Mouse (Mus musculus) left cerebral cortex, adult 9 months (tissue): Measurements from ENCODE around the gene Auts2.

Source experiments
- DNase-seq, 2 experiments: peaks; one replicate each; pipeline ENCODE4 v3.0.0; 2022; ENCODE audit warnings: low spot score in 2 of 2

Auts2 gene

DNA sequence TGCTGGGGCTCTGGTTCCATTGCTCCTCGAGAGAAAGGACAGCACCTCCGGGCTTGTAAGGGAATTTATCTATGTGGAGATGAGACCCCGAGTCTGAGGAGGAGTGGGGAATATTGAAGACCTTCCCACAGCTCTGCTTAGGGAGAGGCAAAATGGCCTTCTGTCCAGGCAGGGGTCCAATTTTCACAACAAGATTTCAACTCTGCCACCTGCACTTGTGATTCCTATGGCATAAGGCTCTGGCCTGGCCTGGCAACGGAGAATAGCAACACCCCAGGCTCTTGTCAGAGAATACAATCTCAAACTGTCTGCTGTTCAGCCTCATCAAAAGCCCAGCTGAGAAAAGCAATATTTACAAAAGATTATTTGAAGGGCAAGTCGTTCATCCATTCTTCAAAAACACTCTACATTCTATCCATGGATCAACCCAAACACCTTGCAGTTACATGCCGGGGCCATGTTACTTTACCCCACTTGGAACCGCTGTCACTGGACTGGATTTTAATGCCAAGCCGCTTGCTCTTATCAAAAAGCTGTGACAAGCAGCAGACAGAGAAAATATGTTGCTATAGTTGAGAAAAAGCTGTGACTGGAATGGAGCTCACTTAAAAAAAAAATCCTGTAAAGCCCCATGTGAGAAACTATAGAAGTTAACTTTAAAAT lies 856.1 kb downstream of the Auts2 start:
- DNase-seq: no peak

DNA sequence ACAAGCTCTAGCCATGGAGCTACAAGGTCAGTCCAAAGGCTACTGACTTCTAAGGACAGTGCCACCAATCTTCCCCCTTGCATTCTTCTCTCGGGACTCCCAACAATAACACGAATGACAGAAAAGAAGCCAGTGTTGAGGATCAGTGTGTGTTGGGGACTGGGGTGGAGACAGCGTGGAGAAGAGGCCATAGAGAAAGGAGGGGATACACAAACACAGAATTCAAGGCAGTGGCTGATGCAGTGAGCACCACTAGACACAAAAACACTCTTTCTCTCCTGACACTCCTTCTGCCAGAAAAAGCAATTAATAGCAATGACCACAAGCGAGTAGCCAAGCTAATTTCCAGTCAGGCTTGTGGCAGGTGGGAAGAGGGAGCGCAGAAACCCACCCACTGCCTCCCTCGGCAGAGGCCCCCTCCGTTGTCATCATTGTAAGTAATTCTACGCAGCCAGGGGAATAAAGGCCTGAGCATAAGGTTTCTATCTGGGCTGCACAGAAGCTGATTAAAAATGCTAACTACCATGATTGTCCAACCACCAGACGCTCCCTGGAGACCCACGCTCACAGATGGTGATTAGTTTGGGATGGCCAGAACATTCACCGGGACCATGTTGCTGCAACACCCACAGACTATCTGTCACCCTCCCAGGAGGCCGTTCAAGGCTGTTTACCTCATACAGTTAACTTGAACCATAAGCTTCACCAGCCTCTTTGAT lies 862.9 kb downstream of the Auts2 start:
- peak in 1 of 2 experiments; percentile 70 for DNase-seq

DNA sequence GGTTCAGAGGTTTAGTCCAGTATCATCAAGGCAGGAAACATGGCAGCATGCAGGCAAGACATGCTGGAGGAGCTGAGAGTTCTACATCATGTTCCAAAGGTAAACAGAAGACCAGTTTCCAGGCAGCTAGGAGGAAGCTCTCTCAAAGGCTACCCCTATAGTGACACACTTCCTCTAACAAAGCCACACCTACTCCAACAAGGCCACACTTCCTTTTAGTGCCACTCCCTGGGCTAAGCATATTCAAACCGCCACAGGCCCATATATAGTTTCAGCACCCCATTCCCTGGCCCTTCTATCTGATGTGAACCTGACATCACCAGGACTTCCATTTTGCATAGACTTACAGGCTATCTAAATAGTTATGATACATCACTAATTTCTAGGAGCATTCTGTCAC lies 863.6 kb downstream of the Auts2 start:
- no peak for DNase-seq

DNA sequence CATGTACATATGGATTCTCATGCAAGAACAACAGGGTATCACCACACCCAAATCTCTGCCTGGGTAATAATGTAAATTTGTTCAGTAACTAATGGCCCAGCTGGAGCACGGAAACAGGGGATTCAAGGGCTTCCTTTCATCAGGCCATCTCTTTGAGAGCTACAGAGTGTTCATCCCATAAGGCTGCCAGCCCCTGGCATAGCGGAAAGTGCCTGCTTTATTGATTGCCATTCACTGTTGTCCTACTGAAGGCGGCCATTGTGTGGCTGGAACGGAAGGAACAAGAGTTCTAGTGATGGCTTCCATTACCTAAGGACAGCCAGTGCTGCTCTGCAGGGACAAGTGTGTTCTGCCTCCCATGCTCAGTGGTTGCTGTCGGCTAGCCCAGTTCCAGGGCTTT lies 865.6 kb downstream of the Auts2 start:
- peak; percentile 47 to 76 for DNase-seq

DNA sequence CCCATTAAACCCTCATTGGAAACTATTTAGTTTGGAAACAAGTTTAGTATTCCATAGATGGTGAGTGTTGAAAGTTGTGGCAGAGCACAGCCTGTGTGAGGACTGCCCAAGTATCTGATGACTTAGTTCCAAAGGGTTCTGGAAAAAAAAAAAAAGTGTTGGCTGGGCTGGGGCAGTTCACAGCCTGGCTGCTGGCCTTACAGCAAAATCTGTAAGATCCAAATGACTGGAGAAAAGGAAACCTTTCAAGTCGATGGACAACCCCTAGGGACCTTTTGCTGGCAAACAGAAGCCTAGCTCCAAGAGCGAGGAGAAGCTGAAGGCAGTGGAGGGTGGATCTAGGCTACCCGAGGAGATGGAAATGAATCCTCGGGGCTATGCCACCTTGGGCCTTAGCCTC lies 869.4 kb downstream of the Auts2 start:
- DNase-seq: no peak

DNA sequence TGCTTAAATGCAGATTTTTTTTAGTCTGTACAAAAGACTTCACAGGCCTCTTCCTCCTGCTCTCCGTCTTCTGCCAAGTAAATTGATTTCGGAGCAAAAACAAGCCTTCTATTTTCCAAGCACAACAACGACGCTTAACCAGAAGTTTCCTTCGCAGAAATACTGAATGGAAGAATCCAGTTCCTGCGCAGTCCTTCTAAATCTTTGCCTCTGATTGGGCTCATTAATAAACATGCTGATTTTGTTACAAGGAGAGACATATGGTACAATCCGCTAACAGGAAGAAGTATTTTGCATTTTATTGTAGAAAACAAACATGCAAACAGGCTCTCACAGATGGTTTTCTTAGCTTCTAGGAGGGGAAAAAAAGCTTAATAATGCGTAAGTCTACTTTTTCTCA lies 878.1 kb downstream of the Auts2 start:
- no peak for DNase-seq

DNA sequence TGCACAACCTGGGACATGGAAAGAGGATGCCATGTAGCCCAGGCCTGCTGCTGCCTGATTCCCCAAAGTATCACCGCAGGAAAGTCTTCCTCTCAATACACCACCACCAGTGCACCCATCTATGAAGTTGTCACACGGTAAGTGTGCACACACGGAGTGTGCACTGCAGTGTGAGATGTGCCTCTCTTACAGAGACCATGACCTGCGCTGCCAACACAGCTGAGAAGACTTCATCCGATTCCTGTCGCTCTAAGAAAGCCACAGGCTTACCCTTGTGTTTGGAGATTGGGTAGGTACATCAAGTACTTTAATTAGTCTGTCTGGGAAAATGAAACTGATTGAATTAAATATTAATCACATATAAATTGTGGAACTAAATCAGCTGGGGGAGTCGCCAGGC lies 878.5 kb downstream of the Auts2 start:
- DNase-seq: no peak

DNA sequence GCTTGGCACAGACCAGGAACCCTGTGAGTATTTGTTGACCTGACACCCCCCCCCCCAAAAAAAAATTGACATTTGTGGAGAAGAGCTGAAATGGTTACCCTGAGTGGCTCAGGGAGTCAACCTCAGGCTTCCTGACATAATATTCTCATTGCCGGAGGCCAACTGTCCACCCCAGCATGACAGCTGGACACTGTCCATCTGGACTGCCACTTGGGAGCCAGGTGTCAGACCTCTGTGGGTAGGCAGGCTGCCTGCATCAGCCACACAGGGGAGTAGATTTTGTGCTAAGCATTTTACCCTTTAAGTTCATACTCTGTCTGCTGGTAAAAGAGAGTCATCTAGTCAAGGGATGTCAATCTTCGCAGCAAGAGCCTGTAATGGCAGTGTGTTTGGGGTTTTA lies 880.5 kb downstream of the Auts2 start:
- DNase-seq: no peak

DNA sequence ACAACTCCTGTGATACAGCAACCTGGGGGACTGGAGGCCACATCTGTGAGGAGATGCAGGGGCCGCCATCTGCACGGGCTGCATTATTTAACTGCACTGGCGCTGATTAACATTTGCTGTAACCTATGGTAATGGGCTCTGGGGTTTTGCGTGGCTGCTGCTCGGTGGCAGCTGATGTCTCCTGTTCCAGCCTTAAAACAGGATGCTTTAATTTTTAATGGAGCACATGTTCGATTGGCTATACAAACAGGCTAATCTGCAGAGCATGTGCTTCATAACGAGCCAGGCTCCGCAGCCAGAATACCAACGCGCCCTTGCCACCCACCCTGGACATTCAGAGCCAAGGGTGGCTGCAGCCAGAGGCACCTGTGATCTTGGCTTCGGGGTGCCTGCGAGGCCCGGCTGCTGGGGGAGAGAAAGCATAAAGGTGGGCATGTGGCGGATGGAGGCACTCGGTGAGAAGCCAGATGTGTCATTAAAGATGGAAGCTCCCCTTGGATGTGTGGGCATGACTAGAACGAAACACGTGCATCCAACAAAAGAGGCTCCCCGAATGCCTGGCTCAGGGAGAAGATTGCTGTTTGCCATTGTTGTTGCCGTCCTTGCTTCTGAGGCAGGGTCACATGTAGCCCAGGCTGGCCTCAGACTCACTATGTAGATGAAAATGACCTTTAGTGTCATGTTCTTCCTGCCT lies 884.2 kb downstream of the Auts2 start:
- no peak for DNase-seq

DNA sequence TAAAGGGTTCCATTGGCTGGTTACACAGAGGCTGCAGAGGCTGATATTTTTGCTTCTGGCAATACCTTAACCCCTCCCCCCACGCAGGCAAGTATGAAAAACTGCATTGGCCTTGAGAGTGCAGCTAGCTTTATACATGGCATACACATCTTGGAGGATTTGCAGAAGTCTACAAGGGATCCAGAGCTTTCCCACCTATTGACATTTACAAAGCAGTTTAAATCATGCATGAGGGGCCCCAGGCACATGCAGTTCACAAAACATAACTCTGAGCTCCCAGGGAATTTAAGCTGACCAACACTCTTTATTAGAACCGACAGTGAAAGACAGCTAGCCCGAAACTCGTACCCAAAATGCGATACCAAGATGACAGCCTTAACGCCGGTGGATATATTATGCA lies 888.9 kb downstream of the Auts2 start:
- DNase-seq: no peak

DNA sequence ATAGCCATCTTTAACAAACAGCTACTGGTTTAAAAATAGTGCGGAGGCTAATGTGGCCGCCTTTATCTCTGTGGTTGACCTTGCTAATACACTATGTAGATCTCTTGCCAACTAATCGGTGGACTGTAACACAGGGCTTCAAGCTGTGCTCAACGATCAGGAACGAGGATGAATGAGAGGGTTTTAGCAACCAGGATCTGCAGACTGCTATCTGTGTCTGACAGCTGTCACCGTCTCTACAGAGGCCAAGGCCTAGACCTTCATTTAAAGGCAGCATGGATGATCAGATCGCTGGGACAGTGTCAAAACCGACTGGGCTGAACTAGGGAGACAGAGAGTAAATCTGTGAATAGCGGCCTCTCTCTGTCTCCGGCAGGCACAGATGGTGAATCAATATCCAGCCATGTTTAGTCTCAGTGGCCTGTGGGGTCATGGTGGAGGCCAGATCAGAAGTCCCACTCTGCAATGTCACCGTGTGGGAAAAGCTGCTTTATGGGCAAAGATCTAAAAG lies 892.7 kb downstream of the Auts2 start:
- DNase-seq: no peak

DNA sequence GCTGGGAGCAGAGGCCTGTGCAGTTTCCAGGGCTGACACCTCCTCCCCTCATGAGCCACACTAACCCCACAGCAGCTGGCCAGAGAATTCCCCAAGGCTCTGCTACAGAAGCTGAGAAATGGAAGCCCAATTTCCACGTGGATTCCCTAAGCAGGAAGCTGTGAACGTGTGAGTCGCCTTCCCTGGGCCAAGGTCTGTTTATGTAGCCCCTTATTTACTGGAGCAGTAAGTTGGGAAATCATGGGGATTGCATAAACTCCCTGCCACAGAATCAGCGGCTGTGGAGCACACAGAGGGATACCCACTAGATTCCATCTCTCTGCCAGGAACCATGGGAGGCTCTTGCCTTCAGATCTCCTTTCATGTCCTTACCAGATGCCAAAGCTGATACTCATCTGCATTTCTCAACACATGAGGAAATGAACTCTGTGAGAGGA lies 895.4 kb downstream of the Auts2 start:
- DNase-seq: no peak

DNA sequence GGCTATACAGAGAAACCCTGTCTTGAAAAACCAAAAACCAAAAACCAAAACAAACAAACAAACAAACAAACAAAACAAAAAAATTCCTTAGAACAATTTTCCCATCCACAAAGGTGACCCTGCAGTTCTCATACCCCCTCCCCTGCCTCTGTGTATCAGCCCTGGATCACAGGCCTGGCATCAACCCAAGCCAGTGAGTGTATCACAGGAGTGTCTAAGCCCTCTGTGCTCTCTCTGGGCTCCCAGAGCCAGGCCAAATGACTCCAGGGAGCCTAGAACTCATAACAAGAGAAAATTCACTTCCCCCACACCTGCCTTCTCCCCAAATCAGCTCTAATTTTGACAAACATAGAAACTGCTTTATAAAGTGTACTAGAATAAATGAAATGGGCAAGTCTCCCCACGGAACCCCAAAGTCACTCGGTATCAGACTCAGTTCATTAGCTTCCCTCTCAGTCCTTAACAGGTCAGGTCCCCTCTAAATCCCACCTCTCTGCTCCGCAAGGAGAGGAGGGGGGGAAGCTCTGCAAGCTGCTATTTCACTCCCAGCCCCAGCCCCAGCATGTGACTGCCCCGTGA lies 896.0 kb downstream of the Auts2 start:
- no peak for DNase-seq

DNA sequence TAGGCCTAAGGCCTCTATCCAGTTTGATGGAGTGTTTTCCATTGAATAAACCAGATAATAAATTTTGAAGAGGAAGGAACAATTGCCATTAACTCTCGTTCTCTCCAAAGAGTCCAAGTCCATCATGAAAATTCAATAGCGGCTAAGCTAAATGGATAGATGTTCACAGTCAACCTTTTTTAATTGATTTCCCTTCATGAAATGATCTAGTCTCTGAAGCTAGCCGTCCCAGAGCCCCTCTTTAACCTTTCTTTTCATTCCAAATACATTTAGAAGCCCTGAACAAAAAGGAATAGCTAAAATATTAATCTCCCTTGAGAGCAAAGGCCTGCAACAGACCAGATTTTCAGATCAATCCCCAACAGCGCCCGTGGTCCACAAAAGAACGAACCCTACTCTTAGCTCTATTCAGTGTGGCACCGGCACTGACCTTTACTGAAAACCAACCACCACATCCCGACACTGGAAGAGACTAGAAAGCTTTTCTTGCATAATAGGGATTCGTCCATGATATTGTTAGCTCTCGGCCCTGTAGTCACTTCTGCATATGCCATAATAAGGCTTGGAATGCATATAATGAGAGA lies 896.9 kb downstream of the Auts2 start:
- DNase-seq: no peak

DNA sequence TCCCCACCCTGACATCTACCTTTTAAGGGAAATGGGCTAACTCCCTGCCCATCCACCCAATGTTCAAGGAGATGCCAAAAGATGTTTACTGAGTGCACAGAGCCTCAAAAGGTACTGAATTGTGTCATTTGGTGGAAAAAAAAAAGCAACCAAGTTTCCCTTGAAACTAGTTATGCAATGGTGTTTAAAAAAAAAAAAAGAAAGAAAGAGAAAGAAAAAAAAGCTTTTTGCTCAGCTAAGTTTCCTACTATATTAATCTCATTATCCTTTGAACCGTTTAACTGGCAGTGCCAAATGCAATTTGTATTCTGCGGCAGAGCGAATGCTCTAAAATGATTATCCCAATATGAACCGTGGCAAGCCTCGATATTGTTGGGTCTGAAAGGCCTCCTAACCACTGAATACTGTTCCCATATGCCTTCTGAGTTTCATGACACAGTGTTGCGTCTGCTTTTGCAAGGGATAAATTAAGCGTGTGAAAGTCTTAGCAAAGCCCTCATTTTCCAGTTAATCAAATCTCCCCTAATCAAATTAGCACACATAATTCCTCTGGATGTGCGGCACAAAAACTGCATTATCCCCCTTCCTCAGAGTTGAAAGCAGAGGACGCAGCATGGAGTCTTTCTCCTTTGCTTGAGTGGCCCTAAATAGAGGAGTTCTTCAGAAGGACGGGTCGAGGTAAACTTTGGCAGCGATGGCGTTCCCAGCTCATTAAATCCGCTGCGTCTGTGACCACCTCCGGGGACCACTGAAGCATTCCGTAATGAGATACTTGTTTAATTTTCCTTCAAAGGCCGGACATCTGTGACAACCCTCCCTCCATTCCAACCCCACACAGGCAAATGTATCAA lies 897.6 kb downstream of the Auts2 start:
- peak in 1 of 2 experiments; percentile 15 for DNase-seq

DNA sequence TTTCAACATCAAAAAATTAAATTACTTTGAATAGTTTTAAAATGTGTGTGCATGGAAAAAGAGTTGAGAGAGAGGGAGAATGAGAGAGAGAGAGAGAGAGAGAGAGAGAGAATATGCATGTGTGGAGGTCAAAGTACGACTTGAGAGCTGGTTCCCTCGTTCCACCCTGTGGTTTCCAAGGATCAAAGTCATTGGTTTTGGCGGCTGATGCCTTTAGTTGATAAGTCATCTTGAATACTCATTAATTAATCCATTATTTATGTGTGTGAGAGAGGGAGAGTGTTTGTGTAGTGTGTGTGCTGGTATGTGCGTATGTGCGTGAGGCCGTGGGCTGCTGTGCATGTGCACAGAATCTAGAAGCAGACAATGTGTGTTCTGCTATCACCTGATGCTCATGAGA lies 898.8 kb downstream of the Auts2 start:
- DNase-seq: no peak

DNA sequence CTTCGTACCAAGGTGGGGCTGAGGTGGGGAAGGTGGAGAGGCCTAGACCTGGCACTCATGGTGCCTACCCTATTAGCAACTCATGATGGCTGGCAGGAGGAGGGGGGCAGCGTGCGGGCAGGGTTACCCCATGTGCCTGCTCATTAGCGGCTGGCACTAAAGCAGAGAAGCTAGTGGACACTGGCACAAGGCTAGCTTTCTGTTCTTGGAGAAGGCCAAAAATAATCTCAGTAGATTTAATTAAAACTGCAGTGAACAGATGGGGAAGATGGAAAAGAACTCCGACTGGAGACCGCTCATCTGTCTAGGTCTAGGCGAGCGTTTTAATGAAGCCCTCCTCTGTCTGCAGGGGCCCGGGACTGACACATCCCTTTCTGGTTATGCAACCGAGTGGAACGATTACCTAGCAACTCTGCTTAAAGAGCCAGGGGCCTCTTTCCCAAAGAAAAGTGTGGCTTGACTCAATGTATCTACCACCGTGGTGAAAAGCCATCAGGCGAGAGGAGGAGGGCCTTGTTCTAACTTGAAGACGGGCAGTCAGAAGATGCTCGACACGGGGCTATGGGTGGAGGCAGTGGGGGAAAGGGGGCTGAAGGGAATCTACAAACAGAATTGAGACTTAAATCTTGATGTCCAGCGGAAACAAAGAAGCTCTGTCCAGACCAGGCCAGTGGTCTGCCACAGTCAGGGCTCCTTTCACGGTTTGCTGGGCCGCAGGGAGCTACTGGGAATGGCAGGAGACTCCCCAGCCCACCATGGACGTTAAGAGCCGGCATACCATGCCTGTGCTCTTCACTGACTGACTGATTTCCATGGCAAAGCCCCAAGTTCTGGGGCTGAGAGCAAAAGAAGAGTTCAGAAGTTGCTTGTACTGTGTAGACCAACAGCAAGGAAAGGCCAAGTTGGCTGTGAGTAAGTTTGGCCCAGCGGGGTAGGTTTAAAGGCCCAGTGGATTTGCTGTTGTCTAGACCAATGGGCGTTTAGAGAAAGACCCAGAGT lies 899.7 kb downstream of the Auts2 start:
- DNase-seq: peak; percentile 64 to 71

DNA sequence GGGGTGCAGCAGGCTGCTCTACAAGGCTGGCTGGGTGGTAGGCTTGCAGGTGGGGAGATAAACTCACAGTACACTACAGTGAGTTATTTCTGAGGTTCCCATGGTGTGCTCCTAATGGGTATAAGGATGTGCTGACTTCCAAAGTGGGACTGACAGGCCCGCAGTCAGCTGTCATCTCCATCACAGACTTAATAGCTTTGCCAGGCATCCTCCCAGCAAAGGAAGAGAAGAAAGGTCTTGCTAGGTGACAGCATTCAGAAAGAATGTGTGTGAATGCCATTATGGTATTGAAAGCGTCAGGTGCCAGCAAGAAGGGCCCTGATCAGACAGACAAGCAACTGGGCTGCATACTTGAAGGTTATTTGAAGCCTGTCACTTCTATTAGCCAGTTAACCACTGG lies 900.4 kb downstream of the Auts2 start:
- no peak for DNase-seq

DNA sequence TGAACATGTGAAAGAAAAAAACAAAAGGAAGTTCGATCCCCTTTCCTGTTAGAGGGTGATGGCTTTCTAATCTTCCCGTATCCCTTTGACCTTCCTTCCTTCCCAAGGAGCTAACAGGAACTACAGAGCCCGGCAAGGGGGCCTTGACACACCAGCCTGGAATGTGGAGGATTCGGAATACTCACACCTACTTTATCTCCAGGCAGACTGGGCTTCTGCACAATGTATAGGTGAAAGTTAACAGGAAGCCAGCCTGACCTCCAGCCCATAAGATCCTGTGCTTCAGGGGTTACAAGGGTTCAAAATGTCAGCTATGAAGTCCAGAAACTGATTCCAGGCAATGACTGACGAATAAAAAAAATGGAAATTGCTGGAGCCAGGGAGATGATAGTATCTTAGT lies 906.7 kb downstream of the Auts2 start:
- DNase-seq: no peak

DNA sequence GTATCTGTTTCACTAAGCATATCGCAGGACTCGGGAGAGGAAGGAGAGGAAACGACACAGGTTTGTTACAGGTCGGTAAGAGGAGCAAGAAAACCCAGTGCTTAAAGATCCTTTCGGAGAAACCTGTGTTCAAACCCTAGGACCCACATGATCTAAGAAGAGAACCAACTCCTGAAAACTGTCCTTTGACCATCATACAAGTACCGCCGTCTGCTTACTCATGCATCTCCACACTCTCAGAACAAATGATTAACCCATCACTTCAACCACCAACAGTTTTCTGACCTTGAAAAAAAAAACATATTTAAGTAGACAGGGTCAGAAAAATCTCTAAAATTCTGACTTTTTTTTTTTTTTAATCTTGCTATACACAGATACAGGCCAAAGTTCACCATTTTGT lies 908.4 kb downstream of the Auts2 start:
- no peak for DNase-seq
